Mouse (Mus musculus) liver, postnatal 0 days (tissue): ENCODE results near the gene Kpna1.
A peak's percentile ranks its signal among the peaks of the same experiment; 100 is the strongest.

Experiments used
- CTCF ChIP-seq: sonication (generic); IDR thresholded peaks from 2 replicates; pipeline ENCODE4 v1.5.1; 2016; ENCODE audit warnings: antibody characterized with exemption, low read depth
- EP300 ChIP-seq: IDR thresholded peaks from 2 replicates; pipeline ENCODE4 v1.6.1; 2016; ENCODE audit warnings: antibody characterized with exemption, low read depth, mild to moderate bottlenecking

DNA sequence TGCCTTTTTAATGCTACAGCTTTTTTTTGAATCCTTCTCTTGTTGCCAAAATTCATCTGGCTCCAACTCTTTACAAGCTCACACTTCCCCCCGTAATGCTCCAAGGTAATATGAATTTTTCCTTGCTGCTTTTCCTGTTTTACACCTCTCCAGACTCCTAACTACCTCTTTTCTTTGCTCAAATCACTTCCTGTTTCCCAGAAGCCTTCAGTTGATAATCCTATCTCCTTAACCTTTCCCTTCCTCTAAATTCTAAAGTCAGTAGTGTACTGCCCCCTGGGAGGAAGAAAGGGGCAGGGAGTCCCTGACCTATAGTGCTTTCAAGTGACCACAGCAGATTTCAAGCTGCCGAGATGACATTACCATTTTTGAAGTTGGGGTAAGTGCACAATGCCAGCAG is 89.1 kb downstream of the Kpna1 start:
- TF ChIP-seq CTCF (0 out of 2 replicates have a peak, but pooled peaks have one; percentile 3), EP300 (no peak)
